Mouse (Mus musculus): ENCODE data around the gene Fermt2.

DNA sequence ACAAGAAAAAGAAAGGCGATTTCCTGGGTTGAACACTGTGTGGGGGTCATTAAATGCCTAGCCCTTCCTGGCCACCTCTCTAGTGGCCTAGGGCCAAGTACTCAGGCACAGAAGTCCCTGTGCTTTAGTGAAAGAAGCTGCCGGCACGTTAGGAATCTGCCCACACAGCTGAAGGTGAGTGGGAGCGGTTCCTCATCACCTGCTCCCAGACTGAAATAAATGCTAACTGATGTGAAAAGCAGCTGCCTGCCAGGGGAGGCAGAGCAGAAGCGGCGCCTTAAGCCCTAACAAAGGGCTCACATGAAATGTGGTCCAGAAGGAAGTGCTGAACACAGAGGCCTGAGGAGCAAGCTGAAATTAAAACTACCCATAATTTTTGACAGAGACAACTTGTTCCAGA, 22.9 kb downstream of the Fermt2 start:
- TF ChIP-seq CTCF (IDR thresholded peaks at IDR 0.05; ENCODE audit: extremely low read depth, insufficient read length, insufficient replicate concordance, low read depth, low read length) (no peak), POLR2A (IDR thresholded peaks at IDR 0.05; ENCODE audit: low read depth, low read length) (no peak)

Data from small intestine, adult 2 months (tissue).